Mouse (Mus musculus) right cerebral cortex, adult 2 months (tissue): ENCODE measurements at regions not wholly inside any gene's neighbourhood (a gene's known extent, or its start where the extent isn't known, plus 50 kb on each side); places are given as distances from the start of the nearest gene placed in this dataset.
"Not testable (repeated sequence)": the region's sequence is repeated elsewhere in the genome, so short reads cannot be mapped to it uniquely, and the experiment has no call there.

Source experiments
- DNase-seq, 2 experiments: peaks; one replicate each; pipeline ENCODE4 v3.0.0; 2021 to 2022; ENCODE audit warnings: low spot score in 2 of 2

GRCm38 (mm10) chr2:17946047-17946446, 50.7 kb downstream of the H2al2a start:
- no peak for DNase-seq

- no peak for DNase-seq
Observed at GRCm38 (mm10) chr2:17945369-17945915, 51.3 kb downstream of the H2al2a start.

- DNase-seq = no peak
Observed at GRCm38 (mm10) chr2:17943506-17943905, 53.3 kb downstream of the H2al2a start.

GRCm38 (mm10) chr2:17942528-17943387, 54.0 kb downstream of the H2al2a start:
- DNase-seq = no peak

GRCm38 (mm10) chr2:17941921-17942320, 54.8 kb downstream of the H2al2a start:
- DNase-seq = no peak

- DNase-seq = not testable (repeated sequence)
Observed at GRCm38 (mm10) chr2:17939857-17940848, 56.6 kb downstream of the H2al2a start.

GRCm38 (mm10) chr2:17939183-17939856, 57.4 kb downstream of the H2al2a start:
- DNase-seq = no peak

- DNase-seq = no peak
Observed at GRCm38 (mm10) chr2:17936527-17937139, 60.1 kb downstream of the H2al2a start.

GRCm38 (mm10) chr2:17935916-17936315, 60.8 kb downstream of the H2al2a start:
- no peak for DNase-seq

GRCm38 (mm10) chr2:17935466-17935865, 61.3 kb downstream of the H2al2a start:
- no peak for DNase-seq

- DNase-seq = no peak
Observed at GRCm38 (mm10) chr2:17934610-17935009, 62.1 kb downstream of the H2al2a start.

- no peak for DNase-seq
Observed at GRCm38 (mm10) chr2:17932932-17933790, 63.6 kb downstream of the H2al2a start.

GRCm38 (mm10) chr2:17932426-17932931, 64.3 kb downstream of the H2al2a start:
- DNase-seq = peak in 1 of 2 experiments; percentile 14

GRCm38 (mm10) chr2:17931881-17932280, 64.9 kb downstream of the H2al2a start:
- no peak for DNase-seq

- no peak for DNase-seq
Observed at GRCm38 (mm10) chr2:17918861-17919648, 77.7 kb downstream of the H2al2a start.

- no peak for DNase-seq
Observed at GRCm38 (mm10) chr2:17917238-17917946, 79.4 kb downstream of the H2al2a start.

GRCm38 (mm10) chr2:17902616-17903015, 94.1 kb downstream of the H2al2a start:
- DNase-seq = no peak

GRCm38 (mm10) chr2:17900202-17900601, 96.6 kb downstream of the H2al2a start:
- no peak for DNase-seq
